Mouse (Mus musculus) MEL (cell line): Measurements from ENCODE around the gene Rftn2. TPM values are rescaled to one million over a fixed set of nuclear protein-coding genes. Genes with fewer than 3 reads are reported as not detected.

ENCODE experiments used
- DNase-seq: peaks from one replicate; pipeline ENCODE4 v3.0.0; 2011; ENCODE audit warnings: low read depth, low spot score
- H3K27ac ChIP-seq: 2 replicates; pipeline ENCODE4 v1.5.1; 2012; ENCODE audit warnings: low read depth, mild to moderate bottlenecking, control low read depth, low read length, moderate library complexity; ENCODE audit not compliant: control insufficient read depth
- H3K27me3 ChIP-seq, 2 experiments: fragments of 150-350 bp in 1 of 2; sonication (generic) in 1 of 2; 2 replicates each; pipeline ENCODE4 v1.6.1; 2012; ENCODE audit warnings: low read length in 2 of 2, mild to moderate bottlenecking in 2 of 2, improper control_type of control experiment in 1 of 2, moderate library complexity in 1 of 2; ENCODE audit not compliant: insufficient read depth in 2 of 2, control insufficient read depth in 1 of 2
- H3K36me3 ChIP-seq, 2 experiments: 2 replicates each; pipeline ENCODE4 v1.6.1; 2012 to 2014; ENCODE audit warnings: low read length in 2 of 2, improper control_type of control experiment in 1 of 2, inconsistent platforms in 1 of 2, mild to moderate bottlenecking in 1 of 2; ENCODE audit not compliant: insufficient read depth in 2 of 2, control insufficient read depth in 1 of 2
- H3K4me1 ChIP-seq, 2 experiments: fragments of 150-350 bp in 1 of 2; sonication (generic) in 1 of 2; 2 replicates each; pipeline ENCODE4 v1.6.1; 2012; ENCODE audit warnings: low read length in 2 of 2, improper control_type of control experiment in 1 of 2, mild to moderate bottlenecking in 1 of 2; ENCODE audit not compliant: insufficient read depth in 2 of 2, control insufficient read depth in 1 of 2
- H3K4me3 ChIP-seq, 2 experiments: fragments of 150-350 bp in 1 of 2; sonication (generic) in 1 of 2; 2 replicates each; pipeline ENCODE4 v1.5.1; 2012; ENCODE audit warnings: low read depth in 2 of 2, low read length in 2 of 2, mild to moderate bottlenecking in 2 of 2, moderate library complexity in 2 of 2, control low read depth in 1 of 2, improper control_type of control experiment in 1 of 2; ENCODE audit not compliant: control insufficient read depth in 1 of 2, insufficient read depth in 1 of 2
- H3K79me2 ChIP-seq: 2 replicates; pipeline ENCODE4 v1.6.1; 2012; ENCODE audit warnings: mild to moderate bottlenecking, low read length, moderate library complexity; ENCODE audit not compliant: control insufficient read depth, poor library complexity, insufficient read depth
- H3K9ac ChIP-seq: 2 replicates; pipeline ENCODE4 v1.6.1; 2012; ENCODE audit warnings: low read depth, mild to moderate bottlenecking, control low read depth, low read length, moderate library complexity; ENCODE audit not compliant: control insufficient read depth, poor library complexity, severe bottlenecking
- H3K9me3 ChIP-seq: fragments of 150-350 bp; sonication (generic); replicated peaks from 2 replicates; pipeline ENCODE4 v1.6.1; 2012; ENCODE audit warnings: mild to moderate bottlenecking, low read length, improper control_type of control experiment, moderate library complexity; ENCODE audit not compliant: insufficient read depth
- BHLHE40 ChIP-seq: IDR thresholded peaks from 2 replicates; pipeline ENCODE4 v1.6.1; 2012; ENCODE audit warnings: low read depth, mild to moderate bottlenecking, inconsistent platforms, low read length, improper control_type of control experiment, borderline replicate concordance
- CTCF ChIP-seq, 3 experiments: IDR thresholded peaks in 2 of 3; conservative IDR thresholded peaks in 1 of 3; 2 replicates each; pipeline ENCODE4 v1.5.1; 2011 to 2012; ENCODE audit warnings: low read length in 3 of 3, low read depth in 2 of 3, mild to moderate bottlenecking in 2 of 3, improper control_type of control experiment in 1 of 3, inconsistent platforms in 1 of 3, mixed read lengths in 1 of 3, moderate library complexity in 1 of 3; ENCODE audit not compliant: control insufficient read depth in 1 of 3, insufficient read depth in 1 of 3, poor library complexity in 1 of 3, severe bottlenecking in 1 of 3
- ELF1 ChIP-seq: IDR thresholded peaks from 2 replicates; pipeline ENCODE4 v1.6.1; 2014; ENCODE audit warnings: low read depth, mild to moderate bottlenecking, inconsistent platforms, low read length, improper control_type of control experiment, moderate library complexity
- EP300 ChIP-seq, 2 experiments: IDR thresholded peaks; 2 replicates each; pipeline ENCODE4 v1.6.1; 2011; ENCODE audit warnings: improper control_type of control experiment in 2 of 2, low read length in 2 of 2, low read depth in 1 of 2, mild to moderate bottlenecking in 1 of 2
- JUND ChIP-seq: IDR thresholded peaks from 2 replicates; pipeline ENCODE4 v1.6.1; 2011; ENCODE audit warnings: low read depth, mild to moderate bottlenecking, improper control_type of control experiment, low read length
- KAT2A ChIP-seq: conservative IDR thresholded peaks from 2 replicates; pipeline ENCODE4 v1.6.1; 2012; ENCODE audit warnings: low read depth, low read length, improper control_type of control experiment, inconsistent platforms
- MEF2A ChIP-seq: IDR thresholded peaks from 2 replicates; pipeline ENCODE4 v1.6.1; 2014; ENCODE audit warnings: low read depth, mild to moderate bottlenecking, inconsistent platforms, low read length, improper control_type of control experiment; ENCODE audit not compliant: poor library complexity, insufficient replicate concordance, severe bottlenecking; ENCODE audit errors: extremely low read depth
- MXI1 ChIP-seq: IDR thresholded peaks from 2 replicates; pipeline ENCODE4 v1.6.1; 2011; ENCODE audit warnings: mild to moderate bottlenecking, low read depth, low read length, improper control_type of control experiment
- MYB ChIP-seq: IDR thresholded peaks from 2 replicates; pipeline ENCODE4 v1.6.1; 2011; ENCODE audit warnings: mild to moderate bottlenecking, low read depth, low read length, improper control_type of control experiment
- MYC ChIP-seq: IDR thresholded peaks from 2 replicates; pipeline ENCODE4 v1.6.1; 2011; ENCODE audit warnings: low read depth, mild to moderate bottlenecking, low read length, improper control_type of control experiment, moderate library complexity
- NELFE ChIP-seq: IDR thresholded peaks from 2 replicates; pipeline ENCODE4 v1.6.1; 2011; ENCODE audit warnings: low read depth, low read length, improper control_type of control experiment
- SIN3A ChIP-seq: IDR thresholded peaks from 2 replicates; pipeline ENCODE4 v1.6.1; 2012; ENCODE audit warnings: low read length, improper control_type of control experiment, inconsistent platforms
- SMC3 ChIP-seq: IDR thresholded peaks from 2 replicates; pipeline ENCODE4 v1.6.1; 2011; ENCODE audit warnings: low read depth, low read length, improper control_type of control experiment
- TBP ChIP-seq: IDR thresholded peaks from 2 replicates; pipeline ENCODE4 v1.8.0; 2011; ENCODE audit warnings: low read depth, low read length, improper control_type of control experiment
- TCF12 ChIP-seq: IDR thresholded peaks from 2 replicates; pipeline ENCODE4 v1.6.1; 2014; ENCODE audit warnings: low read depth, mild to moderate bottlenecking, inconsistent platforms, low read length, improper control_type of control experiment, moderate library complexity
- USF1 ChIP-seq: IDR thresholded peaks from 2 replicates; pipeline ENCODE4 v1.6.1; 2014; ENCODE audit warnings: low read depth, mild to moderate bottlenecking, inconsistent platforms, low read length, improper control_type of control experiment, moderate library complexity
- ZMIZ1 ChIP-seq: IDR thresholded peaks from 2 replicates; pipeline ENCODE4 v1.6.1; 2012; ENCODE audit warnings: low read depth, mild to moderate bottlenecking, inconsistent platforms, low read length, improper control_type of control experiment, moderate library complexity
- polyA plus RNA-seq, 2 experiments: library from polyadenylated mRNA; stranded (reverse) in 1 of 2; unstranded in 1 of 2; fragments of >175 nt in 1 of 2; fragments of >200 nt in 1 of 2; gene quantifications; 2 replicates each; pipeline versions ENCODE4 v1.2.1 to v1.2.4; 2012; ENCODE audit warnings: low replicate concordance in 2 of 2, low read depth in 1 of 2; ENCODE audit not compliant: insufficient read length in 2 of 2, insufficient read depth in 1 of 2, missing spikeins in 1 of 2
- total RNA-seq: library from RNA; depleted of rRNA; stranded (reverse); fragments of 300-350 nt; gene quantifications from 2 replicates; pipeline ENCODE4 v1.2.3, GENCODE M21; 2012

Gene Rftn2
- total and polyA plus RNA-seq, 3 experiments, result 0.01 TPM; not detected in 2

GRCm38 (mm10) chr1:55225398-55225797, 1.2 kb downstream of the Rftn2 start:
- no peak for DNase-seq
- Histone ChIP-seq H3K4me1 (no peaks in the 10 kb centered on the region), H3K27me3 (no peaks in the 10 kb centered on the region; a peak in 3 of 4 replicates), H3K4me3 (no peak overlapping the region), H3K79me2 (no peaks in the 10 kb centered on the region), H3K27ac (no peak overlapping the region), H3K9ac (no peak overlapping the region), H3K9me3 (no peaks in the 10 kb centered on the region), H3K36me3 (no peaks in the 10 kb centered on the region)
- no peak for TF ChIP-seq ZMIZ1
- no peak for TF ChIP-seq ELF1
- TF ChIP-seq EP300 (IDR thresholded peaks at IDR 0.05; ENCODE audit: low read depth in 1 of 2, low read length in 2 of 2), result no peak
- TF ChIP-seq BHLHE40, result no peak
- TF ChIP-seq SIN3A, result no peak
- TF ChIP-seq CTCF (IDR thresholded peaks at IDR 0.05 in 2 of 3, conservative IDR thresholded peaks at IDR 0.05 in 1 of 3; ENCODE audit: control insufficient read depth in 1 of 3, insufficient read depth in 1 of 3, low read depth in 2 of 3, low read length in 3 of 3, poor library complexity in 1 of 3, severe bottlenecking in 1 of 3), result no peak
- no peak for TF ChIP-seq MEF2A
- no peak for TF ChIP-seq MYB
- no peak for TF ChIP-seq SMC3

- no peaks in the 10 kb centered on the region; a peak in 3 of 4 replicates for H3K27me3 ChIP-seq
- H3K9me3 ChIP-seq, result no peaks in the 10 kb centered on the region
- H3K27ac ChIP-seq, result no peak overlapping the region
- no peaks in the 10 kb centered on the region for H3K4me1 ChIP-seq
- H3K79me2 ChIP-seq, result no peaks in the 10 kb centered on the region
- TF ChIP-seq USF1, result no peak
- TF ChIP-seq SIN3A, result no peak
- TF ChIP-seq MEF2A, result no peak
- no peak for TF ChIP-seq ZMIZ1
- no peak for TF ChIP-seq EP300 (IDR thresholded peaks at IDR 0.05; ENCODE audit: low read depth in 1 of 2, low read length in 2 of 2)
- no peak for TF ChIP-seq NELFE
- TF ChIP-seq SMC3, result no peak
- TF ChIP-seq BHLHE40, result no peak
- no peak for TF ChIP-seq KAT2A
- TF ChIP-seq MYC, result no peak
- TF ChIP-seq TBP, result no peak
- no peak for TF ChIP-seq CTCF (IDR thresholded peaks at IDR 0.05 in 2 of 3, conservative IDR thresholded peaks at IDR 0.05 in 1 of 3; ENCODE audit: control insufficient read depth in 1 of 3, insufficient read depth in 1 of 3, low read depth in 2 of 3, low read length in 3 of 3, poor library complexity in 1 of 3, severe bottlenecking in 1 of 3)
- no peak for TF ChIP-seq TCF12
- TF ChIP-seq JUND, result no peak
- TF ChIP-seq MXI1, result no peak
- TF ChIP-seq MYB, result no peak
- H3K36me3 ChIP-seq, result no peaks in the 10 kb centered on the region
- no peak overlapping the region for H3K9ac ChIP-seq
- no peak for DNase-seq
- H3K4me3 ChIP-seq, result no peak overlapping the region
These were observed 2.5 kb downstream of the Rftn2 start for GRCm38 (mm10) chr1:55224111-55224510.
